Mouse (Mus musculus) heart, embryonic 12.5 days (tissue): ENCODE measurements around the gene Myt1l. TPM values are rescaled to one million over a fixed set of nuclear protein-coding genes. Genes with fewer than 3 reads are reported as not detected.

ENCODE experiments used
- ATAC-seq: fragments of 200-750 bp; cut with Nextera tagmentation; 2 replicates; pipeline ENCODE4 v1.8.0; 2017; ENCODE audit warnings: moderate TSS enrichment, moderate library complexity; ENCODE audit not compliant: insufficient number of reproducible peaks, low FRiP score
- H3K27ac ChIP-seq: fragments of 300-500 bp; sonication (generic); 2 replicates; pipeline ENCODE4 v1.5.1; 2016; ENCODE audit warnings: mild to moderate bottlenecking, moderate library complexity; ENCODE audit not compliant: poor library complexity, severe bottlenecking
- H3K27me3 ChIP-seq: fragments of 300-500 bp; sonication (generic); replicated peaks from 2 replicates; pipeline ENCODE4 v1.6.1; 2016; ENCODE audit warnings: mild to moderate bottlenecking, moderate library complexity
- H3K36me3 ChIP-seq: fragments of 300-500 bp; sonication (generic); 2 replicates; pipeline ENCODE4 v1.6.1; 2016; ENCODE audit warnings: mild to moderate bottlenecking, moderate library complexity
- H3K4me1 ChIP-seq: fragments of 300-500 bp; sonication (generic); replicated peaks from 2 replicates; pipeline ENCODE4 v1.6.1; 2016; ENCODE audit warnings: mild to moderate bottlenecking
- H3K4me2 ChIP-seq: fragments of 300-500 bp; sonication (generic); 2 replicates; pipeline ENCODE4 v1.6.1; 2016; ENCODE audit warnings: mild to moderate bottlenecking, moderate library complexity
- H3K4me3 ChIP-seq: fragments of 300-500 bp; sonication (generic); 2 replicates; pipeline ENCODE4 v1.5.1; 2016; ENCODE audit warnings: mild to moderate bottlenecking
- H3K9ac ChIP-seq: fragments of 300-500 bp; sonication (generic); 2 replicates; pipeline ENCODE4 v1.6.1; 2016; ENCODE audit warnings: mild to moderate bottlenecking, moderate library complexity
- H3K9me3 ChIP-seq: fragments of 300-500 bp; sonication (generic); replicated peaks from 2 replicates; pipeline ENCODE4 v1.6.1; 2016; ENCODE audit warnings: mild to moderate bottlenecking, moderate library complexity
- WGBS: fragments of 180-500 bp; shearing (Covaris S2); methylation state at CpG from one replicate; pipeline ENCODE4 v1.1.7; 2016; 5-methylcytosine and 5-hydroxymethylcytosine counted together
- polyA plus RNA-seq: library from polyadenylated mRNA; unstranded; fragments of >200 nt; fragmentation: Nextera tagmentation; extraction: Ambion mirVana; gene quantifications from 2 replicates; pipeline ENCODE4 v1.2.1, GENCODE M21; 2016

Myt1l gene
- polyA plus RNA-seq, 1 experiment from 2014 or later = 0.09 TPM

DNA sequence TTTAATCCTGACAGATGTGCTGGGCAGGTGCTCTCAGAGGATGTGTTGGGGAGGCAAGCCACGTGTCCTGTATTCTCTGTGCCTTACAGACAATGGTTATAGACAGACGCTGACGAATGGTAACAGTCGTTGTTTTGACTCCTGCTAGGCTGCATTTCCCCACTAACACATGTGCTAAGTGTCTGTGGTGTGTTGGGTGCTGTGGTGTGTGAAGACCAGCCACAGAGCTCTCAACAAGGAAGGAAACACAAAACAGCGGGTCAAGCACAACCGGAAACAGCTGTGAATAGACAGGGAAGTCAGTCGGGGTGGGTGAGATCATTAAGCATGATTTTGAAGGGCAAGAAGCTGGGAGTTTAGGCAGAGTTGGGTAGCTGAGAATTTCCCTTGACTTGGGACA, 41.1 kb downstream of the Myt1l start:
- no peak overlapping the region for H3K4me2 ChIP-seq
- no peaks in the 10 kb centered on the region for H3K36me3 ChIP-seq
- H3K27ac ChIP-seq = no peak overlapping the region
- H3K4me1 ChIP-seq = no peaks in the 10 kb centered on the region
- no peak overlapping the region for H3K4me3 ChIP-seq
- 72% methylated on average over 7 of the region's 7 CpGs for WGBS
- no peaks in the 10 kb centered on the region for H3K27me3 ChIP-seq
- H3K9ac ChIP-seq = no peak overlapping the region
- no peak for ATAC-seq
- H3K9me3 ChIP-seq = no peaks in the 10 kb centered on the region

DNA sequence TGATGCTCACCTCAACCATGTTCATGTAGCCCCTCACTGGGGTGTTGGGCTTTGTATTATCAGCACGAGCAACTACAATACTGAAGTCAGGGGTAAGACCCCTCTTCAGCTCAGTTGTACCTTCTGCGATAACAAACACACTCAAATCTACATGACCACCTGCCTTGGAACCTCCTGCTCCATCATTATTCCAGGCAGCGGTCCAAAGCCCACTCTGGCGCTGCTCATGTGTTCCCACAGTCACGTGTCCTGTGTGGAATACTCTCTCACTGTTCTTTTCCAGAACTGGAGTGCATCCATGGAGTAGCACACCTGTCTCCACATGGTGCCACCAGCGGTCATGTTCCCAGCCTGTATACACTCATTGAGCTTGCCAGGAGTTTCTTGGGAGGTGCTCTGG, 42.2 kb downstream of the Myt1l start:
- WGBS = 83% methylated on average over 6 of the region's 6 CpGs

DNA sequence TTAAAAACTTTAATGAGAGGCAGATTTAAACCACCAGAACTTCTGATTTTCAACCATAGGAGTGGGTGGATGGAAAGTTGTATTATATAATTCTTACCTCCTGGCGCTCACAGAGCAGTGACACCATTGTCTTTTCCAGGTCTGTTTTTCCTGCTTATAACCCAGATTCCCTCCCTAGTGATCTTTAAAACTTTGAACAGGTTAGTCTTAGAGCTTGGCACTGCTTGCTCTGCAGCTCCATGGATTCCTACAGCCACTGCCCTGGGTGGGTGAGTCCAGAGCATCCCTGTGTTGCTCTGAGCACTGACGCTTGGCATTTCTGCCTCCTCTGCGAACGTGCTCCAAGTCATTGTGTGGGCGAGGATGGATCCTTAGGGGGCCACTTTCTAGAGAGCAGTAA, 43.4 kb downstream of the Myt1l start:
- no peak for ATAC-seq
- Histone ChIP-seq H3K36me3 (no peaks in the 10 kb centered on the region), H3K4me3 (no peak overlapping the region), H3K4me2 (no peak overlapping the region), H3K27ac (no peak overlapping the region), H3K9me3 (no peaks in the 10 kb centered on the region), H3K9ac (no peak overlapping the region), H3K4me1 (no peaks in the 10 kb centered on the region), H3K27me3 (no peaks in the 10 kb centered on the region)
- 79% methylated on average over 5 of the region's 5 CpGs for WGBS

More for the DNA sequence above, 42.2 kb downstream of the Myt1l start:
- Histone ChIP-seq H3K4me2 (no peak overlapping the region), H3K4me1 (no peaks in the 10 kb centered on the region), H3K4me3 (no peak overlapping the region), H3K36me3 (no peaks in the 10 kb centered on the region), H3K9me3 (no peaks in the 10 kb centered on the region), H3K9ac (no peak overlapping the region), H3K27me3 (no peaks in the 10 kb centered on the region), H3K27ac (no peak overlapping the region)
- no peak for ATAC-seq

DNA sequence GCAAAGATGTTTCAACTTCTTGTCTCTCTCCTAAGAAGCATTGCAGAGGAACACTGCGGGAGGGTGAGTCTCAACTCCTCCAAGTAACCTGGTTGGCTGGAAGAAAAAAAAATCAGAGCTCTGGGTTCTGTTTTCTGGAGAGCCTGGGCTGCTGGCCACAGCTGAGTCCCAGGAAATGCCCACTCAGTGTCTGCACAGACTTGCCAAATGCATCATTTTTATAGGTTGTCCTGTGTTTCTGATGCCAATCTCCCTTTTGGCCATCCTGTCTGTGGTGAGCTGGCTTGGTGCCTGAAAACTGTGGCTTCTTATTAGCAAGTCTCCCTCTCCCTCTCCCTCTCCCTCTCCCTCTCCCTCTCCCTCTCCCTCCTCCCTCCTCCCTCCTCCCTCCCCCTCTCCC, 65.6 kb downstream of the Myt1l start:
- no peak overlapping the region for H3K27ac ChIP-seq
- H3K9ac ChIP-seq = no peak overlapping the region
- no peaks in the 10 kb centered on the region for H3K27me3 ChIP-seq
- no peaks in the 10 kb centered on the region for H3K36me3 ChIP-seq
- peaks cover 3% of the 10 kb centered on the region; the same call in 1 of the 2 replicates for H3K9me3 ChIP-seq
- WGBS = 80% methylated on average over 1 of the region's 1 CpGs
- H3K4me2 ChIP-seq = no peak overlapping the region
- ATAC-seq = no peak
- no peaks in the 10 kb centered on the region for H3K4me1 ChIP-seq
- no peak overlapping the region for H3K4me3 ChIP-seq

DNA sequence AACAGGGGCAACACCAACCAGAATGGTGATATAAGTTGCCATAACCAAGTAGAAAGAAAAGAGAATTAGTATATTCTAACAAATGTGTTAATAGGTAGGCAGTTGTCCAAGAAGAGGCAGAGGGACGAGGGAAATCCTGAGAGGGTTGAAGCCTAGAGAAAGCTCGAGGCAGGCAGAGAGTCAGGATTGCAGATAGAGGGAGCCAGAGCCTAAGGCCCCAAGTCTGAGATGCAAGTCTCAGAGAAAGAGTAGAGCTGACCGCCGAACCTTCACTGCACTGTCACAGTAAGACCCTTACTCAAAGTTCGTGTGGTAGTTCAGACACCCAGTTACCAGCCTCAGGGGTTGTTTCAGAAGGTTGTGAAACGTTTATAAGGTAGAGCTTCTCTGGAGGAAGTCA, 71.7 kb downstream of the Myt1l start:
- H3K9ac ChIP-seq = no peak overlapping the region
- 56% methylated on average over 6 of the region's 6 CpGs for WGBS
- no peak overlapping the region for H3K4me3 ChIP-seq
- ATAC-seq = no peak
- H3K27me3 ChIP-seq = no peaks in the 10 kb centered on the region
- no peak overlapping the region for H3K4me2 ChIP-seq
- H3K4me1 ChIP-seq = no peaks in the 10 kb centered on the region
- H3K36me3 ChIP-seq = no peaks in the 10 kb centered on the region
- no peaks in the 10 kb centered on the region for H3K9me3 ChIP-seq
- H3K27ac ChIP-seq = no peak overlapping the region

DNA sequence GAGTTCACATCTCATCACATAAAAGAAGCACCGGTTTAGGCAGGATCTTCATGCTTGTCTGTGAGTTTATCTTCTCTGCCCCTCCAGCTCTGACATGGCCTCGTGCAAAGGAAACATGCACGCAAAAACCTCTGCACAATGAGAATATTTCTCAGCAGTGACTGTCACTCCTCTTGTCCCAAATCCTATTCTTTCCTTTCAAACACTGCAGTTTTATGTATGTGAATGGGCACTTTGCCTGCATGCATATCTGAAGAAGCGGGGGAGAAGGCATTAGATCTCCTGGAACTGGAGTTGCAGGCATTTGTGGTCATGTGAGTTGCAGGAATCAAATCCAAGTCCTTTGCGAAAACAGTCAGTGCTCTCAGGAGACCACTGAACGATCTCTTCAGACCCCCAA, 73.0 kb downstream of the Myt1l start:
- Histone ChIP-seq H3K4me2 (no peak overlapping the region), H3K9ac (no peak overlapping the region), H3K4me3 (no peak overlapping the region), H3K4me1 (no peaks in the 10 kb centered on the region), H3K27me3 (no peaks in the 10 kb centered on the region), H3K27ac (no peak overlapping the region), H3K9me3 (no peaks in the 10 kb centered on the region), H3K36me3 (no peaks in the 10 kb centered on the region)
- no peak for ATAC-seq
- 78% methylated on average over 6 of the region's 6 CpGs for WGBS

DNA sequence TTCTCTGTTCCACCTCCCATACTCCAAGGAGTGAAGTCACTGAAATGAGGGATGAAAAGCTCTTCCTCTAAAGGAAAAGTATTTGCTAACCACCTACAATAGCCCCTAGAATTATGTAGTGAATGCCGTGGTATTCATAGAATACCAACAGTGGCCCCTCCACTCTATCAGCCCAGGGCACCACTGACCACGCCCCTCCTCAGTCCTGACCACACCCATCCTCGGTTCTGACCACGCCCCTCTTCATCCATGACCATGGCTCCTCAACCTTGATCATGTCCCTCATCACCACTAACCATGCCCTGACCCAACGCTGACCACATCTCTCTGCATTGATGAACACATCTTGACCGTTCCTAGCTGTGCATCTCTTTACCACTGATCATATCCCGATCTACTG, 76.5 kb downstream of the Myt1l start:
- WGBS = 86% methylated on average over 7 of the region's 7 CpGs
- ATAC-seq = no peak
- Histone ChIP-seq H3K4me1 (no peaks in the 10 kb centered on the region), H3K4me3 (no peak overlapping the region), H3K27ac (no peak overlapping the region), H3K9me3 (no peaks in the 10 kb centered on the region), H3K9ac (no peak overlapping the region), H3K27me3 (no peaks in the 10 kb centered on the region), H3K36me3 (no peaks in the 10 kb centered on the region), H3K4me2 (no peak overlapping the region)

DNA sequence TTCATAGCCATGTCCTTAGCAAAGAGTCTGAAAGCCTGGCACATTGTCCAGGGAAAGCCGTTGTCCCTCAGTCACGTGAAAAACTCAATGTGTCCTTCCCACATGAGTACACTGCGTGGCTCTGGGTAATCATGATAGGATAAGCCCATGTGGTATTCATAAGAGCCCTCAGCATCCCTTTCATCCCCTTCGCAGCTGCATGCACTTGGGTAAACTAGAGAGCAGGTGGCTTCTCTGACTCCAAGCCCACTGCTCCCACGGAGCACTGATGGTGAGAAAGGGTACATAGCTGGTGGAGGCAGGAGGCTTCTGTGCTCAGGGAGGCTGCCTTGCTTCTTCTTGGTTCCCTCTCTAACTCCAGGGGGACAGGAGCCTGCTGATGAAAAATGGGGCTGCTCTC, 76.9 kb downstream of the Myt1l start:
- WGBS = 86% methylated on average over 5 of the region's 5 CpGs
- H3K27ac ChIP-seq = no peak overlapping the region
- H3K4me1 ChIP-seq = no peaks in the 10 kb centered on the region
- no peak overlapping the region for H3K4me3 ChIP-seq
- no peak overlapping the region for H3K4me2 ChIP-seq
- no peak overlapping the region for H3K9ac ChIP-seq
- ATAC-seq = no peak
- H3K27me3 ChIP-seq = no peaks in the 10 kb centered on the region
- H3K9me3 ChIP-seq = no peaks in the 10 kb centered on the region
- H3K36me3 ChIP-seq = no peaks in the 10 kb centered on the region

DNA sequence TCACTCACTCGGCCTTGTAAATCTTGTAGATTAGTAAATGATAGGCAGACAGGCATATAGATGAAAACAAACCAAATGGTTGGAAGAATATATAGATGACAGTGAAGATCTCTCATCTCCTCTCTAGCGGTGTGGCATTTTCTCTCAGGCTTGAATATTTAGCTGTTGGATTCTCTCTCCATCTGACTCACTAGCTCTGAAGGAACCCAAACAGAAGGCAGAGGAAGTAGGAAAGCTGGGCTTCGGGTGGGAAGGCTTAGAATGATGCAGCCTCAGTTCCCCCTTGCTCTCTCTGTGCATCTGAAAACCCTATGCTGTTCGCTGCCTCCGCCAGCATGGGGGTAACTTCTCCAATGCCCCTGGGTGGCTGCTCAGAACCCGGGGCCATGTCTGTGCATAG, 78.0 kb downstream of the Myt1l start:
- no peak overlapping the region for H3K27ac ChIP-seq
- H3K4me1 ChIP-seq = no peaks in the 10 kb centered on the region
- no peaks in the 10 kb centered on the region for H3K36me3 ChIP-seq
- H3K9ac ChIP-seq = no peak overlapping the region
- no peak for ATAC-seq
- no peak overlapping the region for H3K4me2 ChIP-seq
- no peaks in the 10 kb centered on the region for H3K9me3 ChIP-seq
- 75% methylated on average over 6 of the region's 6 CpGs for WGBS
- no peaks in the 10 kb centered on the region for H3K27me3 ChIP-seq
- H3K4me3 ChIP-seq = no peak overlapping the region

DNA sequence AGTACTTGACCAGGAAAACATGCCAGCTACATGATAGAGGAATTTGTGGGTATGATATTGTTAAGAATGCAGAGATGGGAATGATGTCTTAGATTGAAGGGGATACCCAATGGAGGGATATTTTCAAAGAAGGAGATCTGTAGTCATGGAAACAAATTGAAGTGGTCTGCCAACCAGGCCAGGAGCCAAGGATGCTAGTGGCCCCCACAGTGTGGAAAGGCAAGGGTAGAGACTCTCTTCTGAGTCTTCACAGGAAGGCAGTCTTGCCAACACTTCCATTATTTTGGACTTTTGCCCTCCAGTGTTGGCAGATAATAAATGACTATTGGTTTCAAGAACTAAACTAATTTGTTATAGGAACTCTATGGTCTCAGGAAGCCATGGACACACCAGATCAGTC, 89.6 kb downstream of the Myt1l start:
- Histone ChIP-seq H3K4me1 (no peaks in the 10 kb centered on the region), H3K27ac (no peak overlapping the region), H3K27me3 (no peaks in the 10 kb centered on the region), H3K9ac (no peak overlapping the region), H3K4me3 (no peak overlapping the region), H3K36me3 (no peaks in the 10 kb centered on the region), H3K9me3 (no peaks in the 10 kb centered on the region), H3K4me2 (no peak overlapping the region)
- no peak for ATAC-seq

DNA sequence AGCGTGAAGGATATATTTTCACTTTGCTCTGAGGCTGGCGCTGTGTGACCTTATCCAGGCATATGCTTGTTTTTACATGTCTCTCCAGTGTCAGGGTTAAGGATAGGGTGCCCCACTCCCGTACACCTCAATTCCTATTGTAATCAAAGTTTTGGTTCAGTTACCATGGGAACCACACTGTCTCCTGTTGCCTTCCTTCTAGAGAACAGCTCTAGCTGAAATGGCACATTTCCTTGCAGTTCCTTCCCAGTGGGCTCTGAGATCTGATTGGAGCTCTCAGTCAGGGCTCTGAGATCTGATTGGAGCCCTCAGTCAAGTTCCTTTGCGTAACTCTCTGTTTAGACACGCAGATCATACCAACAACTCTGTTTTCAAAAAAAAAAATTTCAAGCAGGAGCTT, 93.3 kb downstream of the Myt1l start:
- no peak overlapping the region for H3K4me2 ChIP-seq
- WGBS = 64% methylated on average over 5 of the region's 5 CpGs

DNA sequence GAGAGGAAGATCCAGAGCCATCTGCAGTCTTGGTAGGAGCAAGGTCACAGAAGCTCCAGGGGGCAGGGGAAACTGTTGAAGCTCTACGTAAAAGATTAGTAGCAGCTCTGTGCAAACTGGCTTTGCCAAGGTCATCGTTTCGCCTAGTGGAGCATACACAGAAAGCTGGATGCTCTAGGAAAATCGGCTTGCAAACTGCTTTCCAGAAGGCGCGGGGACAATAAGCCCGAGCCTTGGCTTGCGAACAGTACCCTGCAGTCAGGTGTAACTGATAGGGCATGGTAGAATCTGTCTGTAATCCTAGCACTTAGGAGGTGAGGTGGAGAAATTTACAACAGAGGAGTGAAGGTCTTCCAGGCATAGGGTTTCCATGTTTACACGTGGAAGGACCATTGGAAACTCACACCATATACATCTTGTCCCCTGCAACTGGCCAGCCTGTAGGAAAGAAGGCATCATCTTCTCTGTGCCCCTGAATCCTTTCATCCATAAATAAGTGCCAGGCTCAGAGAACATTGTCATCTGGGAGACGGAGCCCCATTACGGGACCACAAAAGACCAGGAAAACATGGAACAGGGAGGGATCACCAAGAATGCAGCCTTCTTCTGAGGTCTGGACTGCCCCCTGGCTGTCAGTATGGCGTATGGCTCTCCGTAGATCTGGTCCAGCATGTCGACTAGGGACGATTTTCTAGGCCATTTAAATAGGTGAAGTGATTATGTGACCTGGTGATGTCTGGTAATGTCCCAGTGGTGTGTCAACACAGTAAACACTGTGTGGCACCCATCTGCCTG, 100.0 kb downstream of the Myt1l start:
- no peak for ATAC-seq
- WGBS = 59% methylated on average over 15 of the region's 15 CpGs

More for the DNA sequence above, 93.3 kb downstream of the Myt1l start:
- H3K27ac ChIP-seq = no peak overlapping the region
- H3K4me3 ChIP-seq = no peak overlapping the region
- no peak overlapping the region for H3K9ac ChIP-seq
- no peaks in the 10 kb centered on the region for H3K36me3 ChIP-seq
- H3K4me1 ChIP-seq = 0 out of 2 replicates have a peak, but pooled peaks cover 3% of the 10 kb centered on the region
- no peaks in the 10 kb centered on the region for H3K27me3 ChIP-seq
- ATAC-seq = no peak
- no peaks in the 10 kb centered on the region for H3K9me3 ChIP-seq

More for the DNA sequence above, 100.0 kb downstream of the Myt1l start:
- no peak overlapping the region for H3K9ac ChIP-seq
- no peak overlapping the region for H3K4me2 ChIP-seq
- no peaks in the 10 kb centered on the region for H3K9me3 ChIP-seq
- H3K36me3 ChIP-seq = no peaks in the 10 kb centered on the region
- H3K27me3 ChIP-seq = no peaks in the 10 kb centered on the region
- peaks cover 16% of the 10 kb centered on the region; the same call in 1 of the 2 replicates for H3K4me1 ChIP-seq
- H3K27ac ChIP-seq = no peak overlapping the region
- no peak overlapping the region for H3K4me3 ChIP-seq
